ENCODE assay signal across 25 mouse cellular contexts in the genomic region with DNA sequence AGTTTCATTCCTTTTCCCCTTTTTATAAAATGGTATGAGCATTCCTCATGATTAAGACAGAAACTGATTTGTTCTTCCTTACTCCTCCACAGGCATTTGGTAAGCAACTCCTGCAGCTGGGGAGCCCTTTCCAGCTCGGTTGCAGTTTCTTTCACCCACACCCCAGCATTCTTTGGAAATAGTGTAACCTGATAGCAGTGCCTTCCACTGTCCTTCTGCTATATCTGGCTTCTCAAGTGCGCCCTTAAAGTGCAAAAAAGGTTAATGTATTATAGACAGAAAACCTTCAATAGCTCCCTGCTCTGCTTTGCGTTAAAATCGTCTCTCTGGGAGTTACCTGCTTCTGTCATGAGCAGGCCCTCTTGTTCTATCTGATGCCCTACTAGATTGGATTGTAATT.
DNase-seq lines count a peak whose midpoint lies in the region; ATAC-seq and TF ChIP-seq lines count a peak whose summit lies in the region.
"Had no signal": no experiment of that assay in that cellular context is flagged by ENCODE, and none has a peak within 500 bp of the region (broad histone marks: within the 10 kb centered on the region; RNA-seq: fewer than 3 reads in every experiment).

No protein-coding gene starts in this region.

- H3K9ac ChIP-seq in heart, embryonic 11.5 days (ENCODE audit: low read depth, low read length): no peak overlapping the region
- no peak overlapping the region for H3K9ac ChIP-seq in heart, postnatal 0 days (replicated peaks; ENCODE audit: low read depth, low read length)
- no peak overlapping the region for H3K9ac ChIP-seq in lung, embryonic 16.5 days (ENCODE audit: low read length)
- H3K9ac ChIP-seq: embryonic facial prominence, embryonic 15.5 days; intestine, embryonic 15.5 days; limb, embryonic 15.5 days; liver, embryonic 14.5 days; midbrain, embryonic 15.5 days had no signal

- peak overlapping the region; percentile 45 for H3K4me2 ChIP-seq in heart, embryonic 11.5 days
- peak overlapping the region; percentile 19; the same call in 1 of the 2 replicates for H3K4me2 ChIP-seq in heart, postnatal 0 days (ENCODE audit: low read depth, low read length)
- H3K4me2 ChIP-seq in lung, embryonic 16.5 days (ENCODE audit: low read depth, low read length): no peak overlapping the region
- H3K4me2 ChIP-seq: embryonic facial prominence, embryonic 15.5 days; intestine, embryonic 15.5 days; limb, embryonic 15.5 days; midbrain, embryonic 15.5 days had no signal

- DNase-seq in heart, adult 18-20 months: no peak
- DNase-seq in heart, postnatal 0 days (ENCODE audit: low spot score): no peak
- no peak for DNase-seq in heart, postnatal 4 days
- DNase-seq in lung, adult 2 months: no peak
- no peak for DNase-seq in thymus, postnatal 36 days
- DNase-seq: adrenal gland, postnatal 25 days; cerebellum, adult 8-10 months; cerebellum, postnatal 36 days; embryo, embryonic 11 days; gastrocnemius, adult 2 months; kidney, adult 9 months; lung, postnatal 4 days; right cerebral cortex, postnatal 4 days; thymus, postnatal 14 days had no signal

- TF ChIP-seq CTCF in heart, postnatal 0 days (IDR thresholded peaks at IDR 0.05; ENCODE audit: low read depth): no peak
- no peak for TF ChIP-seq CTCF in lung, adult 2 months (IDR thresholded peaks at IDR 0.05; ENCODE audit: insufficient read depth, low read length)

- H3K27ac ChIP-seq in heart, embryonic 11.5 days (ENCODE audit: low read depth, low read length): peak overlapping the region; percentile 76
- H3K27ac ChIP-seq in heart, postnatal 0 days (ENCODE audit: low read depth): no peak overlapping the region
- peak overlapping the region; percentile 76 for H3K27ac ChIP-seq in lung, embryonic 16.5 days (ENCODE audit: low read length)
- H3K27ac ChIP-seq: embryonic facial prominence, embryonic 15.5 days; gastrocnemius, adult 2 months; hindbrain, embryonic 10.5 days; intestine, embryonic 15.5 days; left cerebral cortex, adult 2 months; limb, embryonic 15.5 days; liver, embryonic 14.5 days; midbrain, embryonic 15.5 days had no signal

- TF ChIP-seq POLR2A in lung, adult 2 months (IDR thresholded peaks at IDR 0.05; ENCODE audit: borderline replicate concordance, extremely low read depth, low read depth, low read length): no peak

- no peak for TF ChIP-seq EP300 in heart, postnatal 0 days (IDR thresholded peaks at IDR 0.05; ENCODE audit: low read depth)

- H3K4me1 ChIP-seq in heart, embryonic 11.5 days (ENCODE audit: control insufficient read depth, insufficient read depth, low read length): peaks cover 2% of the 10 kb centered on the region; the same call in 1 of the 2 replicates
- H3K4me1 ChIP-seq in heart, postnatal 0 days (ENCODE audit: control insufficient read depth, insufficient read depth): peaks cover 18% of the 10 kb centered on the region; the same call in 1 of the 2 replicates
- peaks cover 17% of the 10 kb centered on the region for H3K4me1 ChIP-seq in lung, embryonic 16.5 days (replicated peaks; ENCODE audit: control insufficient read depth, insufficient read depth, low read length)
- no peaks in the 10 kb centered on the region; the same call in 1 of the 2 replicates for H3K4me1 ChIP-seq in lung, adult 2 months (ENCODE audit: control insufficient read depth, insufficient read depth, low read length)
- H3K4me1 ChIP-seq: embryonic facial prominence, embryonic 15.5 days; intestine, embryonic 15.5 days; limb, embryonic 15.5 days; midbrain, embryonic 15.5 days had no signal

- 16% methylated on average over 4 of the region's 4 CpGs for WGBS in heart, embryonic 11.5 days (ENCODE audit: insufficient replicate concordance)
- WGBS in heart, postnatal 0 days: 20% methylated on average over 4 of the region's 4 CpGs
- 17% methylated on average over 4 of the region's 4 CpGs for WGBS in lung, embryonic 16.5 days
- WGBS in lung, adult 2 months: 23% methylated on average over 4 of the region's 4 CpGs

- H3K4me3 ChIP-seq in heart, embryonic 11.5 days (ENCODE audit: low read depth, low read length): no peak overlapping the region
- no peak overlapping the region for H3K4me3 ChIP-seq in heart, postnatal 0 days (ENCODE audit: low read depth, low read length)
- H3K4me3 ChIP-seq in lung, embryonic 16.5 days (ENCODE audit: low read length): no peak overlapping the region
- no peak overlapping the region for H3K4me3 ChIP-seq in lung, adult 2 months (replicated peaks; ENCODE audit: extremely low read depth, low read depth, low read length)
- H3K4me3 ChIP-seq: embryonic facial prominence, embryonic 15.5 days; gastrocnemius, adult 2 months; hindbrain, embryonic 10.5 days; intestine, embryonic 15.5 days; left cerebral cortex, adult 2 months; limb, embryonic 15.5 days; midbrain, embryonic 15.5 days had no signal

- no peaks in the 10 kb centered on the region for H3K36me3 ChIP-seq in heart, embryonic 11.5 days (ENCODE audit: control insufficient read depth, insufficient read depth, low read length)
- no peaks in the 10 kb centered on the region for H3K36me3 ChIP-seq in heart, postnatal 0 days (replicated peaks; ENCODE audit: control insufficient read depth, insufficient read depth, low read length)
- H3K36me3 ChIP-seq in lung, embryonic 16.5 days (ENCODE audit: control insufficient read depth, insufficient read depth, low read length): no peaks in the 10 kb centered on the region
- H3K36me3 ChIP-seq: embryonic facial prominence, embryonic 15.5 days; hindbrain, embryonic 10.5 days; intestine, embryonic 15.5 days; limb, embryonic 15.5 days; midbrain, embryonic 15.5 days had no signal

- H3K9me3 ChIP-seq in heart, embryonic 11.5 days (replicated peaks; ENCODE audit: control insufficient read depth, low read length): no peaks in the 10 kb centered on the region
- H3K9me3 ChIP-seq in heart, postnatal 0 days (replicated peaks; ENCODE audit: control insufficient read depth, low read length): no peaks in the 10 kb centered on the region
- H3K9me3 ChIP-seq in lung, embryonic 16.5 days (ENCODE audit: control insufficient read depth, low read length): no peaks in the 10 kb centered on the region; the same call in 1 of the 2 replicates
- H3K9me3 ChIP-seq: embryonic facial prominence, embryonic 15.5 days; hindbrain, embryonic 10.5 days; intestine, embryonic 15.5 days; limb, embryonic 15.5 days; midbrain, embryonic 15.5 days had no signal

- ATAC-seq in heart, embryonic 11.5 days (replicated peaks; ENCODE audit: insufficient number of reproducible peaks, low FRiP score, low TSS enrichment): 0 out of 2 replicates have a peak, but pooled peaks have one; percentile 25
- ATAC-seq in heart, postnatal 0 days (ENCODE audit: insufficient read depth, low read depth): no peak
- peak; percentile 45 for ATAC-seq in lung, embryonic 16.5 days (ENCODE audit: low read depth)
- ATAC-seq: forebrain, embryonic 14.5 days; hindbrain, embryonic 16.5 days; intestine, embryonic 15.5 days; midbrain, embryonic 15.5 days had no signal

- H3K27me3 ChIP-seq in heart, embryonic 11.5 days (ENCODE audit: control insufficient read depth, insufficient read depth, low read length): no peaks in the 10 kb centered on the region
- H3K27me3 ChIP-seq in heart, postnatal 0 days (ENCODE audit: control insufficient read depth, insufficient read depth, low read length): peaks cover 4% of the 10 kb centered on the region; the same call in 1 of the 2 replicates
- H3K27me3 ChIP-seq in lung, embryonic 16.5 days (ENCODE audit: control insufficient read depth, insufficient read depth, low read depth, low read length): no peaks in the 10 kb centered on the region
- H3K27me3 ChIP-seq: embryonic facial prominence, embryonic 15.5 days; intestine, embryonic 15.5 days; limb, embryonic 15.5 days; midbrain, embryonic 15.5 days had no signal
